Mouse (Mus musculus): Measurements from ENCODE around the gene Cyb5b. TPM values are rescaled to one million over a fixed set of nuclear protein-coding genes. Genes with fewer than 3 reads are reported as not detected.

Cyb5b gene
- total and polyA plus RNA-seq, 3 experiments: 33.2 to 41.1 (median 38.8) TPM

DNA sequence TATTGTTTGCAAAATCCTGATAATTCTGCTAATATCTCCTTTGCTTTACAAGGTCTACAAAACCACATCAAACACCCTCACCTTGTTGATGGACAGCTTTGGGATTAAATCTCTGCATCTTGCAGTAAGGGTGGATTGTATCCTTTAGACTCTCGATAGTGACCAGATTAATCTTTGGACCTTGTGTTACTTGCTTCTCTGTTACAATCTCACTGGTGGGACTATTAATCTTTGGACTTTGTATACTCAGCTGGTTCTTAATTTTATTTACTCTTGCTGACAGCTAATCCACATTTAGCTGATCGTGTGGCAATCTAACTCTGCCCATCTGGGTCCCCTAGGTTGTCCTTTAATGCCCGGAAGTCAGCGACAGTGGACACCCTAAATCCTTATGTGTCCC lies 7.9 kb upstream of the Cyb5b start:
- Histone ChIP-seq H3K4me3 (no peak overlapping the region), H3K4me1 (ENCODE audit: control insufficient read depth, insufficient read depth, low read length) (peaks cover 7% of the 10 kb centered on the region), H3K36me3 (ENCODE audit: control insufficient read depth, insufficient read depth, low read length) (no peaks in the 10 kb centered on the region), H3K27ac (no peak overlapping the region), H3K79me2 (replicated peaks; ENCODE audit: control insufficient read depth, insufficient read depth, low read length) (no peaks in the 10 kb centered on the region), H3K27me3 (ENCODE audit: control insufficient read depth, insufficient read depth, low read length) (no peaks in the 10 kb centered on the region), H3K9ac (ENCODE audit: low read depth, low read length) (no peak overlapping the region)
- no peak for TF ChIP-seq EP300 (IDR thresholded peaks at IDR 0.05; ENCODE audit: insufficient read depth, low read depth, low read length)
- TF ChIP-seq CTCF (IDR thresholded peaks at IDR 0.05): no peak
- no peak for DNase-seq
- WGBS: 84% methylated on average over 4 of the region's 4 CpGs
- intact Hi-C loops (cut with DNase I): no loop called here

- no peak overlapping the region for H3K9ac ChIP-seq (ENCODE audit: low read depth, low read length)
- intact Hi-C loops (cut with DNase I): no loop called here
- TF ChIP-seq CTCF (IDR thresholded peaks at IDR 0.05) (no peak), EP300 (IDR thresholded peaks at IDR 0.05; ENCODE audit: insufficient read depth, low read depth, low read length) (no peak), POLR2A (IDR thresholded peaks at IDR 0.05; ENCODE audit: insufficient read depth, low read depth, low read length) (no peak)
- WGBS: 76% methylated on average over 4 of the region's 4 CpGs
- H3K79me2 ChIP-seq (replicated peaks; ENCODE audit: control insufficient read depth, insufficient read depth, low read length): no peaks in the 10 kb centered on the region
- no peak for DNase-seq
- no peak overlapping the region for H3K27ac ChIP-seq
- H3K27me3 ChIP-seq (ENCODE audit: control insufficient read depth, insufficient read depth, low read length): no peaks in the 10 kb centered on the region
- no peak overlapping the region for H3K4me3 ChIP-seq
- peaks cover 4% of the 10 kb centered on the region for H3K4me1 ChIP-seq (ENCODE audit: control insufficient read depth, insufficient read depth, low read length)
- H3K36me3 ChIP-seq (ENCODE audit: control insufficient read depth, insufficient read depth, low read length): no peaks in the 10 kb centered on the region
Observed at GRCm38 (mm10) chr8:107143501-107143900, 6.9 kb upstream of the Cyb5b start.

DNA sequence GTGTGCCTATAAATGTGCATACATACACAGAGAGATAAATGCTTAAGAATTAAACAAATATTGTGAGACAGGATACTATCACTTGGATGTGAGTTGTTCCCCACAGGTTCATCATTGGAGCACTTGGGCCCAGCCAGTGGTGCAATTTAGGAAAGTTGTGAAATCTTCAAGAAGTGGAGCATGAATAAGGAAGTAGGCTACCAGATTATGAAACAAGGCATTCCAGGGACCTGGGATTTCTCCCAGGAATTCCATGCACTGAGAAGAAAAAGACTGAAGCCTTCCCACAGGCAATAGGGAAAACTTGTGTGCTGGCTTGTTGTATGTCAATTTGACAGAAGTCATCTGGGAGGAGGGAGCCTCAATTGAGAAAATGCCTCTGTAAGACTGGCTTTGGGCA lies 4.3 kb upstream of the Cyb5b start:
- intact Hi-C loops (cut with DNase I): no loop called here
- Histone ChIP-seq H3K27ac (no peak overlapping the region), H3K4me1 (ENCODE audit: control insufficient read depth, insufficient read depth, low read length) (peaks cover 3% of the 10 kb centered on the region), H3K4me3 (no peak overlapping the region), H3K79me2 (replicated peaks; ENCODE audit: control insufficient read depth, insufficient read depth, low read length) (peaks cover 3% of the 10 kb centered on the region; the same call in 1 of the 2 replicates), H3K9ac (ENCODE audit: low read depth, low read length) (no peak overlapping the region), H3K27me3 (ENCODE audit: control insufficient read depth, insufficient read depth, low read length) (no peaks in the 10 kb centered on the region), H3K36me3 (ENCODE audit: control insufficient read depth, insufficient read depth, low read length) (peaks cover 4% of the 10 kb centered on the region)
- TF ChIP-seq CTCF (IDR thresholded peaks at IDR 0.05) (no peak), POLR2A (IDR thresholded peaks at IDR 0.05; ENCODE audit: insufficient read depth, low read depth, low read length) (no peak), EP300 (IDR thresholded peaks at IDR 0.05; ENCODE audit: insufficient read depth, low read depth, low read length) (no peak)
- DNase-seq: peak; percentile 20 to 52

GRCm38 (mm10) chr8:107148802-107149201 lies 1.6 kb upstream of the Cyb5b start:
- Histone ChIP-seq H3K27me3 (ENCODE audit: control insufficient read depth, insufficient read depth, low read length) (no peaks in the 10 kb centered on the region), H3K36me3 (ENCODE audit: control insufficient read depth, insufficient read depth, low read length) (peaks cover 7% of the 10 kb centered on the region), H3K27ac (no peak overlapping the region), H3K9ac (ENCODE audit: low read depth, low read length) (no peak overlapping the region), H3K4me1 (ENCODE audit: control insufficient read depth, insufficient read depth, low read length) (peaks cover 5% of the 10 kb centered on the region), H3K79me2 (replicated peaks; ENCODE audit: control insufficient read depth, insufficient read depth, low read length) (peaks cover 3% of the 10 kb centered on the region), H3K4me3 (no peak overlapping the region)
- TF ChIP-seq POLR2A (IDR thresholded peaks at IDR 0.05; ENCODE audit: insufficient read depth, low read depth, low read length) (no peak), EP300 (IDR thresholded peaks at IDR 0.05; ENCODE audit: insufficient read depth, low read depth, low read length) (no peak), CTCF (IDR thresholded peaks at IDR 0.05) (no peak)
- 87% methylated on average over 5 of the region's 5 CpGs for WGBS
- intact Hi-C loops (cut with DNase I): no loop called here
- no peak for DNase-seq

DNA sequence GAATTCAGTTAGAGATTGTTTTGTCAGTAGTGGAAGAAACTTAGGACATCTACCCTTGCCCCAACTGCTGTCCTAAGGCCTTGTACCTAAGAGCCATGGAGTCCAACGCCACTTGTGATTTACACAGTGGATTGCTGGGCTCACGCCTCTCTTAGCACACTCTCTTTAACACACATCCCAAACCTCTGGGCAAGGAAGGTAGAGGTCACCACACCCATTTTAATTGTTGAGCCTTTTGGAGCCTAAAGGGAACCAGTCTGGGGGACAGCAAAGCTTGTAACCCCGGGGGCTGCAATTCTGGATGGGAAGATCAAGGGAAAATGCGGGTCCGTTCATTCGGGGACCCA lies 410 bp upstream of the Cyb5b start:
- peaks cover 3% of the 10 kb centered on the region for H3K79me2 ChIP-seq (replicated peaks; ENCODE audit: control insufficient read depth, insufficient read depth, low read length)
- no peak for DNase-seq
- no peak for TF ChIP-seq POLR2A (IDR thresholded peaks at IDR 0.05; ENCODE audit: insufficient read depth, low read depth, low read length)
- TF ChIP-seq EP300 (IDR thresholded peaks at IDR 0.05; ENCODE audit: insufficient read depth, low read depth, low read length): no peak
- H3K9ac ChIP-seq (ENCODE audit: low read depth, low read length): peak overlapping the region; percentile 63
- intact Hi-C loops (cut with DNase I): loop anchor here (2.0 kb wide), 2 partner anchors 33 to 57 kb away; no protein-coding TSS in a partner anchor
- H3K4me1 ChIP-seq (ENCODE audit: control insufficient read depth, insufficient read depth, low read length): peaks cover 5% of the 10 kb centered on the region
- H3K4me3 ChIP-seq: peak overlapping the region; percentile 99
- WGBS: 12% methylated on average over 6 of the region's 6 CpGs
- peaks cover 10% of the 10 kb centered on the region for H3K36me3 ChIP-seq (ENCODE audit: control insufficient read depth, insufficient read depth, low read length)
- H3K27me3 ChIP-seq (ENCODE audit: control insufficient read depth, insufficient read depth, low read length): no peaks in the 10 kb centered on the region
- peak overlapping the region; percentile 91 for H3K27ac ChIP-seq

DNA sequence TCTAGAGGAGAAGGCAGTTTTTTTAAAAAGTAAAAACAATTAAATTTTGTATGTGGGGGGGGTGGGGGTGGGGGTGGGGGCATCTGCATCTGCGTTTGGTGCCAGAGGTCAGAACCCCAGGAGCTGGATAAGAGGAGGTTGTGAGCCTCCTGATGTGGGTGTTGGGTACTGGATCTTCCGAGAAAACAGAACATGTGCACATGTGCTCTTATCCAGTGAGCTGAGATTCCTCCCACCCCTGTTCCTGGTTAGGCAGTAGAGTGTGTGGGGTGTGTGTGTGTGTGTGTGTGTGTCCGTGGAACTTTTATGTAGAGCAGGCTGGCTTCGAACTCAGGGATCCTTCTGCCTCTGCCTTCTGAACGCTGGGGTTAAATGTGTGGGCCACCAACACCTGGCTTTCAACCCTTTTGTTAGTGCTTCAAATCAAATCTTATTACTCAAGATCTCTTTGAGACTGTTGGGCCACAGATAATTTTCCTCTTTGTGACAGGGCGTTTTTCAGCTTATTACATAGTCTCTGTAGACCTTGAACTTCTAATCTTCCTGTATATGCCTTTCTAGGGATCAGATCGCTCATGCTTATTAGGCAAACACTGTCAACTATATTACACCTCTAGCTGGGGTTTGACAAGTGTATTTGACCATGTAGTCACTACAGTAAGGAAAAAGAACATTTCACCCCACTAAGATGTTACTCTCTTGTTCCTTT lies 926 bp downstream of the Cyb5b start:
- TF ChIP-seq POLR2A (IDR thresholded peaks at IDR 0.05; ENCODE audit: insufficient read depth, low read depth, low read length) (no peak), CTCF (IDR thresholded peaks at IDR 0.05) (no peak), EP300 (IDR thresholded peaks at IDR 0.05; ENCODE audit: insufficient read depth, low read depth, low read length) (no peak)
- WGBS: 46% methylated on average over 7 of the region's 7 CpGs

More for the DNA sequence above, 926 bp downstream of the Cyb5b start:
- Histone ChIP-seq H3K27me3 (ENCODE audit: control insufficient read depth, insufficient read depth, low read length) (no peaks in the 10 kb centered on the region), H3K9ac (ENCODE audit: low read depth, low read length) (no peak overlapping the region), H3K27ac (peak overlapping the region; percentile 91; the same call in 1 of the 2 replicates), H3K4me1 (ENCODE audit: control insufficient read depth, insufficient read depth, low read length) (peaks cover 5% of the 10 kb centered on the region), H3K79me2 (replicated peaks; ENCODE audit: control insufficient read depth, insufficient read depth, low read length) (peaks cover 5% of the 10 kb centered on the region), H3K4me3 (peak overlapping the region; percentile 99), H3K36me3 (ENCODE audit: control insufficient read depth, insufficient read depth, low read length) (peaks cover 10% of the 10 kb centered on the region)
- intact Hi-C loops (cut with DNase I): loop anchor here (2.0 kb wide), 2 partner anchors 35 to 55 kb away; no protein-coding TSS in a partner anchor
- no peak for DNase-seq

Data from heart, adult 2 months (tissue).